Mouse (Mus musculus): ENCODE measurements around the gene Etnk2.

The Etnk2 gene

DNA sequence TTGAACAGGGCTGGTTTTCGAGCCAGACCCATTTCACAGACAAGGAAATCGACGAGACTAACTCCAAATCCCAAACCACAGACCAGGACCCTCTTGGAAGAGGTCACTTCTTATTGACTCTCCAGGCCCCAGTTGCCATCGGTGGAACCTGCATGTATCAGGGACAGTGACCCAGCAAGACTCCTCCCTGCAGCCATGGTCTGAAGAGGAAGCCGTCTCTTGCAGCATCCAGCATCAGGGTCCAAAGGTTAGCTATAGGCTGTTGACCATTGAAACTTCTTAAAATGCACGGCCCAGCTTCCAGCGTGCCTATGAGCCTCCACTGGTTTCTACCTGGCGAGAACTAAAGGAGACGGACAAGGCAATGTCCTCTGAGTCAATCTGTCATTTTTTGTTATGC, 46.4 kb downstream of the Etnk2 start:
- Histone ChIP-seq H3K27me3 (ENCODE audit: insufficient read depth, low read length) (no peaks in the 10 kb centered on the region), H3K4me1 (replicated peaks; ENCODE audit: low read depth, low read length) (peaks cover 81% of the 10 kb centered on the region), H3K4me3 (replicated peaks; ENCODE audit: low read length) (no peak overlapping the region), H3K9me3 (ENCODE audit: low read length) (peaks cover 6% of the 10 kb centered on the region; the same call in 1 of the 2 replicates), H3K36me3 (ENCODE audit: insufficient read depth, low read length) (0 out of 2 replicates have a peak, but pooled peaks cover 16% of the 10 kb centered on the region)
- TF ChIP-seq NANOG (IDR thresholded peaks at IDR 0.05; ENCODE audit: borderline replicate concordance, low read length) (no peak), CTCF (conservative IDR thresholded peaks at IDR 0.05; ENCODE audit: low read length) (no peak), POU5F1 (IDR thresholded peaks at IDR 0.05; ENCODE audit: borderline replicate concordance, low read length) (no peak)

DNA sequence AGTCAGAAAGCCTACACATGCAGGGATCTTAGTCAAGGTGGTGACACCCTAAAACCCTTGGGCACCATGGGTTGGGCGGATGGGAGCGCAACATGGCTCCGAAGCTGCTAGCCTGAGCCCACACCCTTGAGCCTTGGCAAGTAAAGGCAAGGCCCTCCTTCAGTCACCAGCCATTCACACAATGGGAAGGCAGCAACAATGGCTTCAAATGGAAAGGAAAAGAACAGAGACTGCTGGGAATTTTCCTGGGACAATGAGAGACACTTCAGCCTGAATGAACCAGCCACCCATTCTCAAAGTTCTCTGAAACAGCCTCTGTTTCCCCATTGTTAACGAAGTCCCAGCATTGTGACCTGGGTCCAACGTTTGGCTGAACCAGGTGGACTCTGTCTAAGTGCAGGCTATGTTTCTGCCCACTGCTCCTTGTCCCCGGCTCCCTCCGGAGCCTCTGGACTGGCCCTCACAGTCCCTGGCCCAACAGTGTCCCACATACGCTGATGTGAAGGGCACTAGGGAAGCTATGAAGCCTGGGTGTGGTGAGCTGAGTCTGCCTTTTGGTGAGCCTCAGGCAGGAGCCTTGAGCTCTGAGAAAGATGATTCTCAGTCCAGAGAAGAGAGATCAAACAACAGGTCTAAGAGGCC, 48.3 kb downstream of the Etnk2 start:
- Histone ChIP-seq H3K4me3 (replicated peaks; ENCODE audit: low read length) (peak overlapping the region; percentile 24), H3K27me3 (ENCODE audit: insufficient read depth, low read length) (no peaks in the 10 kb centered on the region), H3K36me3 (ENCODE audit: insufficient read depth, low read length) (0 out of 2 replicates have a peak, but pooled peaks cover 5% of the 10 kb centered on the region), H3K4me1 (replicated peaks; ENCODE audit: low read depth, low read length) (peaks cover 99% of the 10 kb centered on the region), H3K9me3 (ENCODE audit: low read length) (no peaks in the 10 kb centered on the region)
- TF ChIP-seq POU5F1 (IDR thresholded peaks at IDR 0.05; ENCODE audit: borderline replicate concordance, low read length) = no peak
- TF ChIP-seq NANOG (IDR thresholded peaks at IDR 0.05; ENCODE audit: borderline replicate concordance, low read length) = no peak
- TF ChIP-seq CTCF (conservative IDR thresholded peaks at IDR 0.05; ENCODE audit: low read length) = no peak

DNA sequence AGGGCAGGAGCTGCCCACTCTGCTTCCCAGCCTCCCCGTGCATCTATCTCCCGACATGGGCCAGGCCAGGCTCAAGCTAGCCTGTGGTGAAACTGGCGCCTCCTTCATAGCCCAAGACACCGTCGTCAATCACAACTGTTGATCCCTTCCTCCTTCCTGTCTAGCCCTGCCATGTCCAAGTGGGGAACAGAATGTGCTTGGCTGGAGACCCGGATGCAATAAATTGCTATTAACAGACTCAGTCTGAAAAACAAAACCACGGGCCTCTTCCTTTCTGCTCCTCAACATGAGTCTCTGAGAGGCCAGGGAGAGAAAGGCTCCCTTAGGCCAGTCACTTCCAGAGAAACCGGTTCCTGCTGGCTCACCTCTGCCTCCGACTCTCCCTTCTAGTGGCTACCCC, 49.6 kb downstream of the Etnk2 start:
- Histone ChIP-seq H3K4me1 (replicated peaks; ENCODE audit: low read depth, low read length) (peaks cover 99% of the 10 kb centered on the region), H3K4me3 (replicated peaks; ENCODE audit: low read length) (no peak overlapping the region), H3K36me3 (ENCODE audit: insufficient read depth, low read length) (0 out of 2 replicates have a peak, but pooled peaks cover 5% of the 10 kb centered on the region), H3K27me3 (ENCODE audit: insufficient read depth, low read length) (no peaks in the 10 kb centered on the region), H3K9me3 (ENCODE audit: low read length) (no peaks in the 10 kb centered on the region)
- TF ChIP-seq POU5F1 (IDR thresholded peaks at IDR 0.05; ENCODE audit: borderline replicate concordance, low read length) = no peak
- TF ChIP-seq NANOG (IDR thresholded peaks at IDR 0.05; ENCODE audit: borderline replicate concordance, low read length) = no peak
- no peak for TF ChIP-seq CTCF (conservative IDR thresholded peaks at IDR 0.05; ENCODE audit: low read length)

DNA sequence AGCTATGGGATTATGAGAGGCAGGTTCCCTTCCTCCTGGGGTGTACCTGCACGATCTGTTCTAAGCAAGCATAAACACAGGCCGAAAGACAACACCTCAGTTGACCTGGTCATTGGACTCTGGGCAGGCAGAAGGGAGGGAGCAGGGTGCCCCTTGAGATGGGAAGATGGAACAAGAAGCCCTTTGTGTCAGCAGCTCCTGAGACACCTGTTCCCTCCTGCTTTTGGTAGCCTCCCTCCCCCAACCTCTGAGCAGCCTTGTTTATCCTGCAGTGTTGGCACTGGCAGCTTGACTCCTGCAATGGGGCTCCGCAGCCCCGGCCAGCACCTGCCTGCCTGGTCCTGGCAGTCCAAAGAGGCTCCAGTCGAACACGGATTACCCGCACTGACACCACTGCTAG, 51.7 kb downstream of the Etnk2 start:
- Histone ChIP-seq H3K36me3 (ENCODE audit: insufficient read depth, low read length) (0 out of 2 replicates have a peak, but pooled peaks cover 4% of the 10 kb centered on the region), H3K4me1 (replicated peaks; ENCODE audit: low read depth, low read length) (peaks cover 97% of the 10 kb centered on the region), H3K27me3 (ENCODE audit: insufficient read depth, low read length) (peaks cover 11% of the 10 kb centered on the region), H3K4me3 (replicated peaks; ENCODE audit: low read length) (0 out of 2 replicates have a peak overlapping the region, but pooled peaks have one; percentile 5), H3K9me3 (ENCODE audit: low read length) (no peaks in the 10 kb centered on the region)
- TF ChIP-seq NANOG (IDR thresholded peaks at IDR 0.05; ENCODE audit: borderline replicate concordance, low read length) (no peak), POU5F1 (IDR thresholded peaks at IDR 0.05; ENCODE audit: borderline replicate concordance, low read length) (no peak)

DNA sequence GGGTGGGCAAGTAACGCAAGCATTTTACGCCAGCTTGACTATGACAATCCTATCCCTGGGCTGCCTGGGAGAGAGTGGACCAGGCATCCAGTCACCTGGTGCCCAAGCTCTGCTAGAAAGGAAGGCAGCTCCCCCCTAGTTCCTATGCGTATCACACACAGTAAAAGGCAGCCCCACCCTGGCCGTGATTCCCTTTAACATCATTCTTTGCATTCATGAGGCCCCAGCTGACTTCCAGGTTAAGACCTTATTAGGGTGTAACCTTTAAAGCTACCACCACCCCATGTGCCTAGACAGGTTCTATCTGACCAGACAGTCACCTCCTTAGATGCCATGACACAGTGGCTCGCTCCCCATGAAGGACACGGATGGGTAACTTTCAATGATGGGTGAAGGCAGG, 52.1 kb downstream of the Etnk2 start:
- peaks cover 13% of the 10 kb centered on the region for H3K27me3 ChIP-seq (ENCODE audit: insufficient read depth, low read length)

DNA sequence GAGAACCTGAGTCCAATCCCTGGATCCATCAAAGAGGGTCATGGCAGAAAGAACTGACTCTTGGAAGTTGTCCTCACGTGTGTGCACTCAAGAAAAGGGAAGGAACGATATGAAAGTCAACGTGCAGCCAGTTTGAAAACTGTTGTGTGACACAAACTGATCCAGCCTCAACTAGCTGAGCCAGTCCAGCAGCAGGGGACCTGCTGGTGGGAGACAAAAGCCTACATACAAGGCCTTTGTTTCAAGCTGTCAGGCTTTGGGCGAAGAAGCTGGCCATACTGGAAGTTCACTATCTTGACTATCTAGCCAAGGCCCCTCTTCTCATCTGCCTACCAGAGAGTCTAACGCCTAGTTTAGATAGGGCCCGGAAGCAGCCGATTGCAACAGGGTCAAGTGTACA, 53.1 kb downstream of the Etnk2 start:
- Histone ChIP-seq H3K36me3 (ENCODE audit: insufficient read depth, low read length) (no peaks in the 10 kb centered on the region), H3K4me1 (replicated peaks; ENCODE audit: low read depth, low read length) (peaks cover 96% of the 10 kb centered on the region), H3K27me3 (ENCODE audit: insufficient read depth, low read length) (peaks cover 22% of the 10 kb centered on the region), H3K9me3 (ENCODE audit: low read length) (no peaks in the 10 kb centered on the region), H3K4me3 (replicated peaks; ENCODE audit: low read length) (peak overlapping the region; percentile 32; the same call in 1 of the 2 replicates)
- no peak for TF ChIP-seq POU5F1 (IDR thresholded peaks at IDR 0.05; ENCODE audit: borderline replicate concordance, low read length)
- no peak for TF ChIP-seq CTCF (conservative IDR thresholded peaks at IDR 0.05; ENCODE audit: low read length)
- TF ChIP-seq NANOG (IDR thresholded peaks at IDR 0.05; ENCODE audit: borderline replicate concordance, low read length) = 0 out of 2 replicates have a peak, but pooled peaks have one; percentile 12

More for the DNA sequence above, 52.1 kb downstream of the Etnk2 start:
- Histone ChIP-seq H3K36me3 (ENCODE audit: insufficient read depth, low read length) (no peaks in the 10 kb centered on the region), H3K9me3 (ENCODE audit: low read length) (no peaks in the 10 kb centered on the region), H3K4me1 (replicated peaks; ENCODE audit: low read depth, low read length) (peaks cover 96% of the 10 kb centered on the region), H3K4me3 (replicated peaks; ENCODE audit: low read length) (0 out of 2 replicates have a peak overlapping the region, but pooled peaks have one; percentile 5)
- TF ChIP-seq CTCF (conservative IDR thresholded peaks at IDR 0.05; ENCODE audit: low read length) (no peak), POU5F1 (IDR thresholded peaks at IDR 0.05; ENCODE audit: borderline replicate concordance, low read length) (no peak), NANOG (IDR thresholded peaks at IDR 0.05; ENCODE audit: borderline replicate concordance, low read length) (no peak)

DNA sequence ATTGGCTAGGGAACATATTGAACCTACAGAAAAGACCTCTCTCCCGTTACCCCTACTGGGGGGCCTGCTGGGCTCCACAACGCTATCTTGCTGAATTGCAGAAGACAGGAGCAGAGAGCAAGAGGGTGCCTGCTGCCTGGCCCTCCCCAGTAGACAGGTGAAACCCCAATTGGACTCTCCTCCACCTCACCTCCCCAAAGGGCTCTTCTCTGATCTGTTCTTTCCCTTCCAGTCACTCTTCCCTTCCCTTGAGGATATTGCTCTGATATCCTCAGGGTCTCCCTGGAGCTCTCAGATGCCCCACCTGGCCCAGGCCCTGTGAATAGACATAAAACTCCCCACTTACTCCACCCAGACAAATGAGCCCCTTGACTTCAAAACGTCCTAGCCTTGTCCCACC, 53.7 kb downstream of the Etnk2 start:
- TF ChIP-seq NANOG (IDR thresholded peaks at IDR 0.05; ENCODE audit: borderline replicate concordance, low read length) (no peak), CTCF (conservative IDR thresholded peaks at IDR 0.05; ENCODE audit: low read length) (no peak), POU5F1 (IDR thresholded peaks at IDR 0.05; ENCODE audit: borderline replicate concordance, low read length) (no peak)
- no peaks in the 10 kb centered on the region for H3K36me3 ChIP-seq (ENCODE audit: insufficient read depth, low read length)
- H3K9me3 ChIP-seq (ENCODE audit: low read length) = no peaks in the 10 kb centered on the region
- peak overlapping the region; percentile 32; the same call in 1 of the 2 replicates for H3K4me3 ChIP-seq (replicated peaks; ENCODE audit: low read length)
- H3K4me1 ChIP-seq (replicated peaks; ENCODE audit: low read depth, low read length) = peaks cover 96% of the 10 kb centered on the region
- peaks cover 28% of the 10 kb centered on the region for H3K27me3 ChIP-seq (ENCODE audit: insufficient read depth, low read length)

DNA sequence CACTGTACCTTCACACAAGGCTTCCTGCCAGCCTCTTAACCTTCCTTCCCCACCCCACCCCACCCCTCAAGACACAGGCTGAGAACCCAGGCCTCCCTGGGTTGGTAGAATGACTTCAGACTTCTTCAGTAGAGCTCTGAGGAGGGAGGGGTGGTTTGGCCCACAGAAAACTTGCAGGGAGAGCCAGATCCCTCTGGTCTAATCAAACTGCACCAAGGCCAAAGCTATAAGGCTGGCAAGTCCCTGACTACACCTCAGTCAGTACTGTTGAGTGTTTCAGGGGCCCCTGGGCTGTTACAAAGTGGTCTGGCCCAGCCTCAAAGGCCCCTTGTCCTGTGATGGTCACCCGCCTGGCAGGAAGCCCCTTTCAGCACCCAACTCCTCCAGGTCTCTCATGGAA, 54.2 kb downstream of the Etnk2 start:
- H3K27me3 ChIP-seq (ENCODE audit: insufficient read depth, low read length) = peaks cover 32% of the 10 kb centered on the region
- peaks cover 96% of the 10 kb centered on the region for H3K4me1 ChIP-seq (replicated peaks; ENCODE audit: low read depth, low read length)
- no peaks in the 10 kb centered on the region for H3K9me3 ChIP-seq (ENCODE audit: low read length)
- TF ChIP-seq CTCF (conservative IDR thresholded peaks at IDR 0.05; ENCODE audit: low read length) (no peak), POU5F1 (IDR thresholded peaks at IDR 0.05; ENCODE audit: borderline replicate concordance, low read length) (no peak), NANOG (IDR thresholded peaks at IDR 0.05; ENCODE audit: borderline replicate concordance, low read length) (no peak)
- peak overlapping the region; percentile 74 for H3K4me3 ChIP-seq (replicated peaks; ENCODE audit: low read length)
- no peaks in the 10 kb centered on the region for H3K36me3 ChIP-seq (ENCODE audit: insufficient read depth, low read length)

All from E14TG2a.4 (cell line).